7 mouse cellular contexts compared by ENCODE assay signal in the genomic region with DNA sequence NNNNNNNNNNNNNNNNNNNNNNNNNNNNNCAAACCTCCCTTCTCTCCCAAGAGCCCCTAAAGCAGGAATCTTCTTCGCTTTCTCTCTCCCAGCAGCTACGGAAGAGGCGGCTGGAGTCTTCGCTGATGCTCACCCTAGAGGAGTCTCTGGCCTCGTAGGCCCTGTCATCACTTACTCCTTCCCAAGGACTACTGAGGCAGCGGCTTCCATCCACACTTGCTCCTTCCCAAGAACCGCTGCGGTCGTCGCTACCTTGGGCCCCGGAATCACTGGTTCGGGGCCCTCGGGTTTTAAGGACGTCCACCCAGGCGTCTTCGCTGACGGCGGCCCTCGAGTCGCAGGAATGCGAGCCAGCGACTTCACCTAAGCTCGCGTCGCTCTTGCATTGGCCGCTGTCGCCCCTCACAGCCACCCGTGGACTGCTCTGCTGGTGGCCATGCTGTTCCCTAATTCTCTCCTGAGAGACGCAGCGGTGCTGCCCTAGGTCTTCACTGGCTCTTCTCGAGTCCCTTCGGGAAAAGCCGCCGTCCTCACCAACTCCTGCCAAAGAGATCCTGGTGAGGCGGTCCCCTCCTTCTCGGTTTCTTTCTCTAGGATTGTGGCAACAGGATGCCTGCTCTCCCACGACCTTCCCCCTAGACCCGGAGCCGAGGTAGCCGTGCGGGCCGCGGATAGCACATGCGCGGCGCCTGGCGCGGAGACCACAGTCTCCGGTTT. TPM values are rescaled to one million over a fixed set of nuclear protein-coding genes. Genes with fewer than 3 reads are reported as not detected.
A peak's percentile ranks its signal among the peaks of the same experiment; 100 is the strongest.
DNase-seq lines count a peak whose midpoint lies in the region; ATAC-seq lines count a peak whose summit lies in the region.

No protein-coding gene starts in this region.

- no peaks in the 10 kb centered on the region; the same call in 1 of the 2 replicates for H3K4me1 ChIP-seq in embryonic facial prominence, embryonic 11.5 days (ENCODE audit: control insufficient read depth, insufficient read depth, low read length)
- H3K4me1 ChIP-seq in hindbrain, embryonic 13.5 days (replicated peaks) = peaks cover 22% of the 10 kb centered on the region

- H3K36me3 ChIP-seq in embryonic facial prominence, embryonic 11.5 days (replicated peaks; ENCODE audit: control insufficient read depth, insufficient read depth, low read depth, low read length) = no peaks in the 10 kb centered on the region
- H3K36me3 ChIP-seq in hindbrain, embryonic 13.5 days = peaks cover 12% of the 10 kb centered on the region

- H3K27ac ChIP-seq in embryonic facial prominence, embryonic 11.5 days (replicated peaks; ENCODE audit: low read depth, low read length) = no peak overlapping the region
- H3K27ac ChIP-seq in hindbrain, embryonic 13.5 days = peak overlapping the region; percentile 55; the same call in 1 of the 2 replicates

- H3K9me3 ChIP-seq in embryonic facial prominence, embryonic 11.5 days (replicated peaks; ENCODE audit: control insufficient read depth, low read length) = no peaks in the 10 kb centered on the region
- H3K9me3 ChIP-seq in hindbrain, embryonic 13.5 days = no peaks in the 10 kb centered on the region

- DNase-seq in right cerebral cortex, postnatal 14 days = peak; percentile 23
- no peak for DNase-seq in right cerebral cortex, postnatal 36 days (ENCODE audit: low spot score in 2 of 2)
- peak; percentile 12 for DNase-seq in embryonic facial prominence, embryonic 11.5 days (ENCODE audit: low spot score)
- DNase-seq in lung, postnatal 10 days = peak; percentile 24
- peak; percentile 55 for DNase-seq in testis, postnatal 10 days (ENCODE audit: low spot score)
- no peak for DNase-seq in right cerebral cortex, adult 2 months (ENCODE audit: low spot score in 2 of 2)

- peak overlapping the region; percentile 71 for H3K4me2 ChIP-seq in embryonic facial prominence, embryonic 11.5 days (ENCODE audit: low read depth, low read length)
- H3K4me2 ChIP-seq in hindbrain, embryonic 13.5 days = peak overlapping the region; percentile 96

- H3K9ac ChIP-seq in embryonic facial prominence, embryonic 11.5 days (replicated peaks; ENCODE audit: low read length) = peak overlapping the region; percentile 72
- peak overlapping the region; percentile 89 for H3K9ac ChIP-seq in hindbrain, embryonic 13.5 days

- WGBS in embryonic facial prominence, embryonic 11.5 days = under 1% methylated on average over 49 of the region's 49 CpGs
- WGBS in hindbrain, embryonic 13.5 days = 2% methylated on average over 48 of the region's 49 CpGs

- H3K27me3 ChIP-seq in embryonic facial prominence, embryonic 11.5 days (ENCODE audit: control insufficient read depth, insufficient read depth, low read length) = no peaks in the 10 kb centered on the region
- no peaks in the 10 kb centered on the region for H3K27me3 ChIP-seq in hindbrain, embryonic 13.5 days

- ATAC-seq in embryonic facial prominence, embryonic 11.5 days (replicated peaks; ENCODE audit: insufficient number of reproducible peaks, low FRiP score, low TSS enrichment, low read depth) = peak; percentile 77
- peak; percentile 85 for ATAC-seq in hindbrain, embryonic 13.5 days (ENCODE audit: low FRiP score)

- peak overlapping the region; percentile 84 for H3K4me3 ChIP-seq in embryonic facial prominence, embryonic 11.5 days (ENCODE audit: low read depth, low read length)
- H3K4me3 ChIP-seq in hindbrain, embryonic 13.5 days = peak overlapping the region; percentile 89

RNA-seq across cellular contexts. Expression of a gene that starts 0.5 kb away (rescaled TPM):
- polyA plus RNA-seq in embryonic facial prominence, embryonic 11.5 days (2014; fragmentation: Nextera tagmentation; extraction: Ambion mirVana) = 6.9 and 8.8 TPM in 2 replicates
- polyA plus RNA-seq in hindbrain, embryonic 13.5 days (2015; fragmentation: Nextera tagmentation; extraction: Ambion mirVana) = 17.2 and 18.8 TPM in 2 replicates

RNA-seq across cellular contexts. Expression of a gene that starts 33.3 kb away (rescaled TPM):
- 24.0 and 24.1 TPM in 2 replicates for polyA plus RNA-seq in embryonic facial prominence, embryonic 11.5 days (2014; fragmentation: Nextera tagmentation; extraction: Ambion mirVana)
- polyA plus RNA-seq in hindbrain, embryonic 13.5 days (2015; fragmentation: Nextera tagmentation; extraction: Ambion mirVana) = 22.2 and 23.1 TPM in 2 replicates

Comparison
In these comparisons a context has a peak if more than half of its experiments do, and no peak if none do; other contexts are left out.
1. DNase-seq: peak in right cerebral cortex, postnatal 14 days (single experiment), embryonic facial prominence, embryonic 11.5 days (single experiment), lung, postnatal 10 days (single experiment) and testis, postnatal 10 days (single experiment); none in right cerebral cortex, postnatal 36 days (0 of 2) and right cerebral cortex, adult 2 months (0 of 2).